Mouse (Mus musculus) intestine, embryonic 14.5 days (tissue): Measurements from ENCODE around the gene Rad52. TPM values are rescaled to one million over a fixed set of nuclear protein-coding genes. Genes with fewer than 3 reads are reported as not detected.
A peak's percentile ranks its signal among the peaks of the same experiment; 100 is the strongest.

Experiments used
- ATAC-seq: fragments of 200-750 bp; cut with Nextera tagmentation; replicated peaks from 2 replicates; pipeline ENCODE4 v1.8.0; 2017; ENCODE audit warnings: low read depth, moderate number of reproducible peaks, moderate TSS enrichment, moderate library complexity; ENCODE audit not compliant: low FRiP score, low TSS enrichment
- DNase-seq: peaks from one replicate; pipeline ENCODE4 v3.0.0-alpha.2; 2018; ENCODE audit warnings: low spot score
- H3K27ac ChIP-seq: fragments of 300-500 bp; sonication (generic); 2 replicates; pipeline ENCODE4 v1.5.1; 2014; ENCODE audit warnings: low read depth, mild to moderate bottlenecking, control low read depth
- H3K27me3 ChIP-seq: fragments of 300-500 bp; sonication (generic); replicated peaks from 2 replicates; pipeline ENCODE4 v1.6.1; 2014; ENCODE audit warnings: low read length, control low read depth; ENCODE audit not compliant: control insufficient read depth, insufficient read depth
- H3K36me3 ChIP-seq: fragments of 300-500 bp; sonication (generic); 2 replicates; pipeline ENCODE4 v1.6.1; 2014; ENCODE audit warnings: low read length, control low read depth; ENCODE audit not compliant: control insufficient read depth, insufficient read depth
- H3K4me1 ChIP-seq: fragments of 300-500 bp; sonication (generic); replicated peaks from 2 replicates; pipeline ENCODE4 v1.6.1; 2014; ENCODE audit warnings: low read length, control low read depth, mixed read lengths; ENCODE audit not compliant: control insufficient read depth, insufficient read depth
- H3K4me2 ChIP-seq: fragments of 300-500 bp; sonication (generic); 2 replicates; pipeline ENCODE4 v1.6.1; 2014; ENCODE audit warnings: low read length
- H3K4me3 ChIP-seq: fragments of 300-500 bp; sonication (generic); 2 replicates; pipeline ENCODE4 v1.5.1; 2014; ENCODE audit warnings: low read depth, low read length, control low read depth, mixed read lengths
- H3K9ac ChIP-seq: fragments of 300-500 bp; sonication (generic); 2 replicates; pipeline ENCODE4 v1.6.1; 2014; ENCODE audit warnings: mild to moderate bottlenecking, low read length
- H3K9me3 ChIP-seq: fragments of 300-500 bp; sonication (generic); 2 replicates; pipeline ENCODE4 v1.6.1; 2016; ENCODE audit warnings: low read length, control low read depth; ENCODE audit not compliant: control insufficient read depth
- WGBS: fragments of 180-500 bp; shearing (Covaris S2); extraction: QIAGEN DNeasy Blood & Tissue Kit; methylation state at CpG from one replicate; pipeline ENCODE4 v1.1.7; 2014; 5-methylcytosine and 5-hydroxymethylcytosine counted together
- polyA plus RNA-seq: library from polyadenylated mRNA; unstranded; fragments of >200 nt; fragmentation: Nextera tagmentation; extraction: Ambion mirVana; gene quantifications from 2 replicates; pipeline ENCODE4 v1.2.1, GENCODE M21; 2014

Rad52 gene
- polyA plus RNA-seq = 22.6 and 25.1 TPM in 2 replicates

- Histone ChIP-seq H3K9ac (peak within 1 kb of the TSS; percentile 95), H3K4me1 (peaks cover 6% of the 10 kb centered on the region; the same call in 1 of the 2 replicates), H3K4me2 (peak within 1 kb of the TSS; percentile 84), H3K27ac (peak within 1 kb of the TSS; percentile 94), H3K4me3 (peak within 1 kb of the TSS; percentile 92), H3K27me3 (no peaks in the 10 kb centered on the region), H3K9me3 (no peaks in the 10 kb centered on the region), H3K36me3 (no peaks in the 10 kb centered on the region)
- ATAC-seq = peak; percentile 86
- peak; percentile 91 for DNase-seq
- 1% methylated on average over 67 of the region's 67 CpGs for WGBS
Measured at GRCm38 (mm10) chr6:119902204-119903080, at the start of gene Rad52. Gene Rad52 (plus strand): TSS chr6:119902698.

GRCm38 (mm10) chr6:119854156-119854555 is 48.3 kb upstream of the Rad52 start:
- H3K4me2 ChIP-seq = no peak overlapping the region
- no peak overlapping the region for H3K4me3 ChIP-seq
- no peaks in the 10 kb centered on the region for H3K36me3 ChIP-seq
- no peaks in the 10 kb centered on the region for H3K4me1 ChIP-seq
- no peak for DNase-seq
- no peak overlapping the region for H3K9ac ChIP-seq
- no peak overlapping the region for H3K27ac ChIP-seq
- ATAC-seq = no peak
- WGBS = 7% methylated on average over 2 of the region's 2 CpGs
- H3K27me3 ChIP-seq = no peaks in the 10 kb centered on the region
- no peaks in the 10 kb centered on the region for H3K9me3 ChIP-seq

- Histone ChIP-seq H3K36me3 (no peaks in the 10 kb centered on the region), H3K4me2 (no peak overlapping the region), H3K27ac (no peak overlapping the region), H3K9me3 (no peaks in the 10 kb centered on the region), H3K27me3 (no peaks in the 10 kb centered on the region), H3K9ac (no peak overlapping the region), H3K4me3 (no peak overlapping the region), H3K4me1 (no peaks in the 10 kb centered on the region)
- 92% methylated on average over 4 of the region's 4 CpGs for WGBS
- no peak for ATAC-seq
- DNase-seq = no peak
Measured at GRCm38 (mm10) chr6:119855471-119855870, 47.0 kb upstream of the Rad52 start.

- no peaks in the 10 kb centered on the region for H3K4me1 ChIP-seq
- H3K27me3 ChIP-seq = no peaks in the 10 kb centered on the region
- H3K27ac ChIP-seq = no peak overlapping the region
- 78% methylated on average over 2 of the region's 2 CpGs for WGBS
- no peak for DNase-seq
- H3K9me3 ChIP-seq = no peaks in the 10 kb centered on the region
- H3K4me3 ChIP-seq = no peak overlapping the region
- H3K4me2 ChIP-seq = no peak overlapping the region
- H3K36me3 ChIP-seq = no peaks in the 10 kb centered on the region
- no peak overlapping the region for H3K9ac ChIP-seq
- no peak for ATAC-seq
Measured at GRCm38 (mm10) chr6:119860236-119860635, 42.3 kb upstream of the Rad52 start.

GRCm38 (mm10) chr6:119861519-119861918 is 41.0 kb upstream of the Rad52 start:
- DNase-seq = no peak
- Histone ChIP-seq H3K27ac (no peak overlapping the region), H3K4me2 (no peak overlapping the region), H3K9ac (no peak overlapping the region), H3K4me3 (no peak overlapping the region), H3K27me3 (no peaks in the 10 kb centered on the region), H3K4me1 (no peaks in the 10 kb centered on the region), H3K9me3 (no peaks in the 10 kb centered on the region), H3K36me3 (no peaks in the 10 kb centered on the region)
- 74% methylated on average over 8 of the region's 8 CpGs for WGBS
- ATAC-seq = no peak

GRCm38 (mm10) chr6:119864341-119865034 is 38.0 kb upstream of the Rad52 start:
- Histone ChIP-seq H3K27me3 (no peaks in the 10 kb centered on the region), H3K9me3 (no peaks in the 10 kb centered on the region), H3K27ac (no peak overlapping the region), H3K4me1 (no peaks in the 10 kb centered on the region), H3K4me3 (no peak overlapping the region), H3K4me2 (no peak overlapping the region), H3K9ac (no peak overlapping the region), H3K36me3 (no peaks in the 10 kb centered on the region)
- no peak for ATAC-seq
- WGBS = 90% methylated on average over 11 of the region's 11 CpGs
- DNase-seq = no peak

GRCm38 (mm10) chr6:119883151-119883550 is 19.3 kb upstream of the Rad52 start:
- DNase-seq = no peak
- no peaks in the 10 kb centered on the region for H3K4me1 ChIP-seq
- H3K36me3 ChIP-seq = no peaks in the 10 kb centered on the region
- H3K4me3 ChIP-seq = no peak overlapping the region
- H3K4me2 ChIP-seq = no peak overlapping the region
- 65% methylated on average over 7 of the region's 7 CpGs for WGBS
- no peaks in the 10 kb centered on the region for H3K27me3 ChIP-seq
- ATAC-seq = no peak
- no peak overlapping the region for H3K9ac ChIP-seq
- H3K27ac ChIP-seq = no peak overlapping the region
- H3K9me3 ChIP-seq = no peaks in the 10 kb centered on the region

- Histone ChIP-seq H3K4me3 (no peak overlapping the region), H3K27me3 (no peaks in the 10 kb centered on the region), H3K9me3 (no peaks in the 10 kb centered on the region), H3K36me3 (no peaks in the 10 kb centered on the region), H3K9ac (no peak overlapping the region), H3K27ac (no peak overlapping the region), H3K4me2 (no peak overlapping the region), H3K4me1 (no peaks in the 10 kb centered on the region)
- 78% methylated on average over 7 of the region's 7 CpGs for WGBS
- DNase-seq = no peak
- no peak for ATAC-seq
Measured at GRCm38 (mm10) chr6:119892711-119893110, 9.8 kb upstream of the Rad52 start.
